In the genomic region with DNA sequence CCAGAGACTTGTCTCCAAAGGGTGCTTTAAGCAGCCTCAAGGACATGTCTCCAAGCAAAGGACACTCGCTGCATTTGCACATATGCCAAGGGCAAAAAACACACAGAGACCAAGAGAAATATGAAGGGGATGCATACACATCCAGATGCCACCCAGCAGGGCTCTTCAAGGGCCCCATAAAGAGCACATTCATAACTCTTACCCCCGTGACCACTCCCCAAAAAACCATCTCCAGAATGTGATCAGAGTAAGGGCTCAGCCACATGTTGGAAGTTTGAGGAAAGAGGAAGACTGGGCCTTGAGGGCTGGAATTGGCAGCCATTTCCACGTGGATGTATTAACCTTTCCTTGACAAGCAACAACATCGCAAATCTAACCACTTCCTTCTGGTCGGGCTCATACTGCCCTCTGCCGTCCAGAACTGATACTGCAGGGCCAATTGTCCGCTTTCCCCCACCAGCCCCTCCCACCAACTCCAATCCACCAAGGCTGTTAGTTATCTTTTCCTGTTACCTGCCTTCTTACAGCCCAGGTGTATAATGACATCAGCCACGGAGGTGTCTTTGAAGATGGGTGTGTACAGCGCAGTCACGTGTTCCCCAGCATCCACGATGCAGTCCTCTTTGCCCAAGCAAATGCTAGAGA, we compare ENCODE assay signal across 8 mouse cellular contexts. TPM values are rescaled to one million over a fixed set of nuclear protein-coding genes. Genes with fewer than 3 reads are reported as not detected.
DNase-seq lines count a peak whose midpoint lies in the region; ATAC-seq lines count a peak whose summit lies in the region.

No protein-coding gene starts in this region.

- no peaks in the 10 kb centered on the region for H3K27me3 ChIP-seq in hindbrain, embryonic 16.5 days (replicated peaks; ENCODE audit: control insufficient read depth, insufficient read depth, low read length)

- peak; percentile 70 for ATAC-seq in frontal cortex, adult (ENCODE audit: low TSS enrichment)
- peak; percentile 58; the same call in 1 of the 2 replicates for ATAC-seq in hindbrain, embryonic 16.5 days
- ATAC-seq in megakaryocyte progenitor cell, adult 5-6 weeks (replicated peaks; ENCODE audit: poor library complexity) = peak; percentile 88

- H3K4me3 ChIP-seq in hindbrain, embryonic 16.5 days (ENCODE audit: low read length) = no peak overlapping the region

- DNase-seq in T-cell, adult 2 months (ENCODE audit: low spot score) = peak; percentile 70
- DNase-seq in cerebellum, adult 9-10 months = peak; percentile 77
- peak; percentile 75 for DNase-seq in left cerebral cortex, adult 11 months (ENCODE audit: low spot score)
- peak; percentile 82 to 85 for DNase-seq in right cerebral cortex, postnatal 10 days (ENCODE audit: low spot score in 2 of 2)
- peak; percentile 64 to 75 for DNase-seq in urinary bladder, postnatal 36 days (ENCODE audit: low spot score in 2 of 2)

- WGBS in hindbrain, embryonic 16.5 days = 12% methylated on average over 11 of the region's 11 CpGs

- no peaks in the 10 kb centered on the region for H3K36me3 ChIP-seq in hindbrain, embryonic 16.5 days (ENCODE audit: control insufficient read depth, insufficient read depth, low read length)

- peak overlapping the region; percentile 32; the same call in 1 of the 2 replicates for H3K4me2 ChIP-seq in hindbrain, embryonic 16.5 days (ENCODE audit: low read length)

- H3K27ac ChIP-seq in hindbrain, embryonic 16.5 days (ENCODE audit: low read depth, low read length) = no peak overlapping the region

- no peak overlapping the region for H3K9ac ChIP-seq in hindbrain, embryonic 16.5 days (ENCODE audit: low read depth, low read length)

- peaks cover 2% of the 10 kb centered on the region; the same call in 1 of the 2 replicates for H3K4me1 ChIP-seq in hindbrain, embryonic 16.5 days (ENCODE audit: control insufficient read depth, insufficient read depth, low read depth, low read length)

- H3K9me3 ChIP-seq in hindbrain, embryonic 16.5 days (ENCODE audit: control insufficient read depth, low read length) = no peaks in the 10 kb centered on the region

RNA-seq across cellular contexts. Expression of gene Slc26a9, which starts 21.7 kb away (rescaled TPM):
- 0.15 and 0.18 TPM in 2 replicates for polyA plus RNA-seq in hindbrain, embryonic 16.5 days (2015; fragmentation: Nextera tagmentation; extraction: Ambion mirVana)
- 0.02 and 0.25 TPM in 2 replicates for total RNA-seq in megakaryocyte progenitor cell, adult 5-6 weeks (2015)
- 0.14 TPM in 1 of 2 replicates, not detected in the other for total RNA-seq in megakaryocyte progenitor cell, adult 5-6 weeks (2017)

RNA-seq across cellular contexts. Expression of gene Pm20d1, which starts 31.7 kb away (rescaled TPM):
- polyA plus RNA-seq in hindbrain, embryonic 16.5 days (2015; fragmentation: Nextera tagmentation; extraction: Ambion mirVana) = 0.41 and 0.67 TPM in 2 replicates
- total RNA-seq in megakaryocyte progenitor cell, adult 5-6 weeks (2015) = 0.15 and 0.17 TPM in 2 replicates
- 0.07 and 0.08 TPM in 2 replicates for total RNA-seq in megakaryocyte progenitor cell, adult 5-6 weeks (2017)
